Mouse (Mus musculus) lung, postnatal 0 days (tissue): ENCODE measurements around the gene Has1. TPM values are rescaled to one million over a fixed set of nuclear protein-coding genes. Genes with fewer than 3 reads are reported as not detected.
"Not testable (repeated sequence)": the region's sequence is repeated elsewhere in the genome, so short reads cannot be mapped to it uniquely, and the experiment has no call there.

Experiments
- ATAC-seq: fragments of 200-750 bp; cut with Nextera tagmentation; 2 replicates; pipeline ENCODE4 v1.8.0; 2017; ENCODE audit warnings: moderate library complexity
- DNase-seq: peaks from one replicate; pipeline ENCODE4 v3.0.0-alpha.2; 2016; ENCODE audit warnings: low spot score
- H3K27ac ChIP-seq: fragments of 300-500 bp; sonication (generic); 2 replicates; pipeline ENCODE4 v1.5.1; 2014; ENCODE audit warnings: antibody characterized with exemption, mild to moderate bottlenecking, low read length, mixed read lengths
- H3K27me3 ChIP-seq: fragments of 300-500 bp; sonication (generic); replicated peaks from 2 replicates; pipeline ENCODE4 v1.6.1; 2014; ENCODE audit warnings: low read length, mixed read lengths; ENCODE audit not compliant: insufficient read depth
- H3K36me3 ChIP-seq: fragments of 300-500 bp; sonication (generic); 2 replicates; pipeline ENCODE4 v1.6.1; 2014; ENCODE audit warnings: low read length, mixed read lengths; ENCODE audit not compliant: insufficient read depth
- H3K4me1 ChIP-seq: fragments of 300-500 bp; sonication (generic); 2 replicates; pipeline ENCODE4 v1.6.1; 2014; ENCODE audit warnings: antibody characterized with exemption, low read depth, low read length, mixed read lengths; ENCODE audit not compliant: insufficient read depth
- H3K4me2 ChIP-seq: fragments of 300-500 bp; sonication (generic); replicated peaks from 2 replicates; pipeline ENCODE4 v1.6.1; 2014; ENCODE audit warnings: low read depth, mild to moderate bottlenecking, low read length, moderate library complexity, mixed read lengths
- H3K4me3 ChIP-seq: fragments of 300-500 bp; sonication (generic); 2 replicates; pipeline ENCODE4 v1.5.1; 2014; ENCODE audit warnings: low read depth, low read length
- H3K9ac ChIP-seq: fragments of 300-500 bp; sonication (generic); replicated peaks from 2 replicates; pipeline ENCODE4 v1.6.1; 2014; ENCODE audit warnings: low read depth, mild to moderate bottlenecking
- H3K9me3 ChIP-seq: fragments of 300-500 bp; sonication (generic); 2 replicates; pipeline ENCODE4 v1.6.1; 2016; ENCODE audit warnings: low read length, mixed read lengths
- CTCF ChIP-seq: IDR thresholded peaks from 2 replicates; pipeline ENCODE4 v1.5.1; 2016; ENCODE audit warnings: antibody characterized with exemption, mild to moderate bottlenecking
- EP300 ChIP-seq: IDR thresholded peaks from 2 replicates; pipeline ENCODE4 v1.6.1; 2016; ENCODE audit warnings: antibody characterized with exemption, mild to moderate bottlenecking, control low read depth
- WGBS: fragments of 180-500 bp; shearing (Covaris S2); extraction: QIAGEN DNeasy Blood & Tissue Kit; methylation state at CpG from one replicate; pipeline ENCODE4 v1.1.7; 2014; 5-methylcytosine and 5-hydroxymethylcytosine counted together
- polyA plus RNA-seq: library from polyadenylated mRNA; unstranded; fragments of >200 nt; fragmentation: Nextera tagmentation; extraction: Ambion mirVana; gene quantifications from 2 replicates; pipeline ENCODE4 v1.2.1, GENCODE M21; 2015

The Has1 gene
- polyA plus RNA-seq, 1 experiment from 2014 or later, result 2.4 TPM

- H3K4me1 ChIP-seq, result no peaks in the 10 kb centered on the region
- H3K4me3 ChIP-seq, result no peak overlapping the region
- H3K27me3 ChIP-seq, result no peaks in the 10 kb centered on the region
- DNase-seq, result no peak
- no peaks in the 10 kb centered on the region for H3K9me3 ChIP-seq
- no peak overlapping the region for H3K4me2 ChIP-seq
- 69% methylated on average over 2 of the region's 2 CpGs for WGBS
- H3K9ac ChIP-seq, result no peak overlapping the region
- H3K27ac ChIP-seq, result no peak overlapping the region
- no peak for ATAC-seq
- TF ChIP-seq CTCF (no peak), EP300 (no peak)
- no peaks in the 10 kb centered on the region for H3K36me3 ChIP-seq
These were observed 6.0 kb downstream of the Has1 start for GRCm38 (mm10) chr17:17848988-17849387.

- WGBS, result 74% methylated on average over 10 of the region's 10 CpGs
- no peaks in the 10 kb centered on the region for H3K9me3 ChIP-seq
- peak; percentile 44 for DNase-seq
These were observed 9.6 kb downstream of the Has1 start for GRCm38 (mm10) chr17:17845187-17846027.

DNA sequence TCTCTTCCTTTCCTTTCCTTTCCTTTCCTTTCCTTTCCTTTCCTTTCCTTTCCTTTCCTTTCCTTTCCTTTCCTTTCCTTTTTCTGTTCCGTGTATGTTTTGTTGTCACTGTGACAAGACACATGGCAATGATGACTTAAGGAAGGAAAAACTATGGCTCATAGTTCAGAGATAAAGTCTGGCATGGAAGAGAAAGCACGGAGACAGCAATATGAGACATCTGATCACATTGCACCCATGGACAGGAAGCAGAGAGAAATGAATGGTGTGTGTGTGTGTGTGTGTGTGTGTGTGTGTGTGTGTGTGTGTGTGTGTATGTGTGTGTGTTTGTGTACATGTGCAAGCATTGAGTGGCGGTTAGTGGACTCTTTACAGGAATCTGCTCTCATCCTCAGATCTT lies 10.4 kb downstream of the Has1 start:
- not testable (repeated sequence) for H3K27ac ChIP-seq, DNase-seq, H3K4me3 ChIP-seq, ATAC-seq, H3K9ac ChIP-seq, H3K9me3 ChIP-seq, H3K4me1 ChIP-seq, H3K4me2 ChIP-seq, H3K36me3 ChIP-seq, H3K27me3 ChIP-seq
- 54% methylated on average over 3 of the region's 3 CpGs for WGBS

More at GRCm38 (mm10) chr17:17845187-17846027, 9.6 kb downstream of the Has1 start:
- H3K4me2 ChIP-seq, result no peak overlapping the region
- H3K4me3 ChIP-seq, result no peak overlapping the region
- H3K27ac ChIP-seq, result no peak overlapping the region
- no peaks in the 10 kb centered on the region for H3K36me3 ChIP-seq
- H3K4me1 ChIP-seq, result no peaks in the 10 kb centered on the region
- no peak for ATAC-seq
- no peaks in the 10 kb centered on the region for H3K27me3 ChIP-seq
- TF ChIP-seq CTCF, result peak; percentile 59
- no peak for TF ChIP-seq EP300
- H3K9ac ChIP-seq, result no peak overlapping the region

DNA sequence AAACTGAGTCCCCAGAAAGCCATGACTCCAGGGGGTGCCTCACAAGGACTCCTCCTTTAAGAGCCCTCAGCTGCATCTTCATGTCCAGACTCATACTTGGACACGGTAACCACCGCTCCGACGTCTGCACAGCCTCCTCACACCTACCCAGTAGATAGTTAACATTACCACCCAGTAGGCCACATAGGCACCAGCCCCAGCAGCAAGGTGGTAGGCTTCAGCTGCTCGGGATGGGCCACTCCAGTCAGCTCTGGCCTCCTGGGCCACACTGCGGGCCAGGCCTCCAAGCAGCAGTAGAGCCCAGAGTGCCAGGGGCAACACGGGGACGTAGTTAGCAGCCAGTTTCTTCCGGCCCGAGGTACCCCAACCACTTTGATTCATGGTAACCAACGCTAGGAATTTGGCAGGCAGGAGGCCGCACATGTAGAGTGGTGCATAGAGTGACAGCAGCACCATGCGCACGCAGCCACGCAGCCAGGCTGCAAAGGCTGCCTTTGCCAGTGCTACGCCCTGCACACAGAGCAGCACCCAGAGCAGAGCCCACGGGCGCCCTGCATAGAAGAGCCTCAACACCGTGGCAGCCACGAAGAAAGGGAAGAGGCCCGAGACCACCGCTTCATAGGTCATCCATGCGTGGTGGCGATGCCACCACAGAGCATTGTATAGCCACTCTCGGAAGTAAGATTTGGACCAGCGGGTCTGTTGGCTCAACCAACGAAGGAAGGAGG lies 11.3 kb downstream of the Has1 start:
- 70% methylated on average over 27 of the region's 27 CpGs for WGBS
- Histone ChIP-seq H3K9ac (no peak overlapping the region), H3K4me3 (no peak overlapping the region), H3K9me3 (no peaks in the 10 kb centered on the region), H3K4me2 (no peak overlapping the region), H3K36me3 (no peaks in the 10 kb centered on the region), H3K27ac (no peak overlapping the region), H3K4me1 (no peaks in the 10 kb centered on the region), H3K27me3 (no peaks in the 10 kb centered on the region)
- TF ChIP-seq EP300, result no peak
- no peak for TF ChIP-seq CTCF
- 0 out of 2 replicates have a peak, but pooled peaks have one; percentile 11 for ATAC-seq
- DNase-seq, result no peak

DNA sequence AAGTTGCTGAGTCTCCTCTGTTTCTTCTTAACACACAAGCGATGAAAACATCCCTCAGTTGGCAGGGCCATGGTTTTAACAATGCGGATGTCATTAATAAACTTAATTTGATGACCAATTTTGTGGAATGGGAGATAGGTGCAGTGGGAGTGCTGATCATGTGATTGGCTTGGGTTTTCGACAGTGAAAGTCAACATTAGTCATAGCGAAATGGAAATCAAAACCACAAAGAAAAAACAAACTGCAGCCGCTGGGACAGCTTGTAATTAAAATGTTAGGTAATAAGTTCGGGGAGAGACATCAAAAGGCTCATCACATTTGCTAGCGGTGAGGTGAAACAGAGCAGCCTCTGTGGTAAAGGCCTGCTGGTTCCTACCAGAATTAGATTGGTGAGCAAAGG lies 14.2 kb downstream of the Has1 start:
- no peak for TF ChIP-seq EP300
- no peak for TF ChIP-seq CTCF
- WGBS, result 87% methylated on average over 7 of the region's 7 CpGs
- ATAC-seq (no peak), DNase-seq (no peak)
- peaks cover 5% of the 10 kb centered on the region; the same call in 1 of the 2 replicates for H3K4me1 ChIP-seq
- no peaks in the 10 kb centered on the region for H3K9me3 ChIP-seq
- no peak overlapping the region for H3K27ac ChIP-seq
- no peaks in the 10 kb centered on the region for H3K27me3 ChIP-seq
- no peak overlapping the region for H3K9ac ChIP-seq
- no peak overlapping the region for H3K4me3 ChIP-seq
- H3K4me2 ChIP-seq, result no peak overlapping the region
- no peaks in the 10 kb centered on the region for H3K36me3 ChIP-seq

GRCm38 (mm10) chr17:17839276-17839675 lies 15.7 kb downstream of the Has1 start:
- Histone ChIP-seq H3K27me3 (no peaks in the 10 kb centered on the region), H3K27ac (no peak overlapping the region), H3K9me3 (no peaks in the 10 kb centered on the region), H3K36me3 (no peaks in the 10 kb centered on the region), H3K4me3 (no peak overlapping the region), H3K4me2 (no peak overlapping the region), H3K4me1 (peaks cover 13% of the 10 kb centered on the region; the same call in 1 of the 2 replicates), H3K9ac (no peak overlapping the region)
- ATAC-seq, result no peak
- no peak for DNase-seq
- no peak for TF ChIP-seq EP300
- TF ChIP-seq CTCF, result no peak
- 91% methylated on average over 2 of the region's 2 CpGs for WGBS
